Mouse (Mus musculus) brain, embryonic 14.5 days (tissue): Measurements from ENCODE around the gene Fut9. TPM values are rescaled to one million over a fixed set of nuclear protein-coding genes. Genes with fewer than 3 reads are reported as not detected.

Experiments
- DNase-seq: peaks from one replicate; pipeline ENCODE4 v3.0.0-alpha.2; 2011; ENCODE audit warnings: low read depth
- CTCF ChIP-seq: fragments of 200-500 bp; IDR thresholded peaks from 2 replicates; pipeline ENCODE4 v1.5.1; 2012; ENCODE audit warnings: inconsistent platforms, mild to moderate bottlenecking, moderate library complexity, borderline replicate concordance; ENCODE audit not compliant: insufficient read depth, insufficient read length; ENCODE audit errors: extremely low read depth
- POLR2A ChIP-seq: fragments of 200-500 bp; IDR thresholded peaks from 2 replicates; pipeline ENCODE4 v1.6.1; 2012; ENCODE audit warnings: mild to moderate bottlenecking, inconsistent platforms, borderline replicate concordance; ENCODE audit not compliant: poor library complexity, insufficient read depth, insufficient read length, severe bottlenecking; ENCODE audit errors: extremely low read depth
- polyA plus RNA-seq: library from polyadenylated mRNA; depleted of rRNA; stranded (reverse); fragments of >200 nt; gene quantifications from 2 replicates; pipeline ENCODE4 v1.2.3, GENCODE M21; 2012; rRNA removed

Fut9 gene
- 6.8 and 7.6 TPM in 2 replicates for polyA plus RNA-seq

DNA sequence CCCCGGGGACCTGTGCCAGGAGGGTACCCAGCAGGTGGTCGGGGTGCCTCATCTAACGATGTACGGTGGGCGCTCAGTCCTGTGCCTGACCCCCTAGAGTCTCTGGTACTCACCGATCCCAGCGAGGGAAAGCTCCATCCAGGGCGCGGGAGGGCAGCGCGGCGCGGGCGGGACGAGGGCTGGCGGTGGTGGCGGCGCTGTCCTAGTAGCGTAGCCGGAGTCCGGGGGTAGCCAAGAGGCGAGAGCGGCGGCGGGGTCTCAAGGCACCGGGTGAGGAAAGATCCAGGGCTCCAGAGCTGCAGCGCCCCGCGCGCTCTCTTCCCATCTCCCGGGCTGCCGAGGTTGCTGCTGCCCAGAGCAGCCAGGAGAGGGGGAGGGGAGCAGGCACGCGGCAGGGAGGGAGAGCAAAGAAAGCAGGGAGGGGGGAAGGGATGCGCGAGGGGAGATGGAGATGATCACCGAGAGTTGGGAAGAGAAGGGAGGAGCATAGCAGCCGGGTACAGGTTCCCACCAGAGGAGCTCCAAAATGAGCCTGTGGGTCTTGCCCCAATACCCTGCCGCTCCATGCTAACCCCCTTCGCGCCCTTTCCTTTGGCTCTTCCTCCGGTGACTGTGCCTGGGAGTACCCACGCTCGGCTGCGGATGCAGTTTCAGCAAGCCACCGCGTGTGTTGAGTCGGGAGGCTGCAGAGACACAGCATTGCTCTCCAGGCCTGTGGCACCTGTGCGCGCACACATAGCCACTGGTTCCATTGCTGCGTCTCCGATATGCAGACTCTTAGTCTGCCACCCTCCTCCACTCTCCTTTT, at the start of gene Fut9:
TSS of gene Fut9 (minus strand) at position 769 of the 808 bp plus-strand sequence.
- TF ChIP-seq CTCF (no peak), POLR2A (0 out of 2 replicates have a peak, but pooled peaks have one; percentile 7)
- DNase-seq = peak; percentile 95

DNA sequence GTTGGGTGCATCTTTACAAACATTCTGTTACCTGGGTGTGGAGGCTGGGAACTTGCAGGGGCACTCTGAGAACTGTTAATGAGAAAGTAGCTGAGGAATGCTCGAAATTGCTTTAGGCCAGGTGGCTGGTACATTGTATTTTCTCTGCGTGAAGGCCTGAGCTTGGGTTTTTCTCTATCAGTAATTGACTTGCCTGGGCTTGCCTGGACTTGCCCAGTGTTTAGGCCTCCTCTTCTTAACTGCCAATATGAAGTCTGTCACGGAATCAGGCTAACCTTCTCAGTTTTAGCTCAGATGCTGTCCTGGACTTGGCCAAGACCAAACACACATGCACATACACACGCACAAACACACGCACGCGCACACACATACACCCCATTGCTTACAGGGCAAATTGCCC, 15.7 kb upstream of the Fut9 start:
- peak; percentile 34 for DNase-seq
- TF ChIP-seq CTCF = no peak
- no peak for TF ChIP-seq POLR2A

DNA sequence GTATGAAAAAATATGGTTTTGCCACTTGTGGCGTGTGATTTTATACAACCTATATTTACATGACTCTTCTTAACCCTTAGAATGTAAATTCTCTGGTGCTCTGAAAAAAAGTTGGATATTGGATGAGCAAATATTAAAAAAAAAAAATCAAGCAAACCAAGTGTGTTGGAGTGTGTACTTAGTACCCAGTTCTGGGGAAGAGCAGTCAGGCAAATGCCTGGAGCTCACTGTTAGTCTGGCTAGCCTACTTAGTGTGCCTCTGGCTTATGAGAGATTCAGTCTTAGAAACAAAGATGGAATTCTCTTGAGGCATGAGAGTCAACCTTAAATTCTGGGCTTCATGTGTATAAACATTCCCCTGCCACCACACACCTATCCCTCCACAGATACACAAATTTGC, 13.3 kb upstream of the Fut9 start:
- no peak for TF ChIP-seq POLR2A
- no peak for TF ChIP-seq CTCF

DNA sequence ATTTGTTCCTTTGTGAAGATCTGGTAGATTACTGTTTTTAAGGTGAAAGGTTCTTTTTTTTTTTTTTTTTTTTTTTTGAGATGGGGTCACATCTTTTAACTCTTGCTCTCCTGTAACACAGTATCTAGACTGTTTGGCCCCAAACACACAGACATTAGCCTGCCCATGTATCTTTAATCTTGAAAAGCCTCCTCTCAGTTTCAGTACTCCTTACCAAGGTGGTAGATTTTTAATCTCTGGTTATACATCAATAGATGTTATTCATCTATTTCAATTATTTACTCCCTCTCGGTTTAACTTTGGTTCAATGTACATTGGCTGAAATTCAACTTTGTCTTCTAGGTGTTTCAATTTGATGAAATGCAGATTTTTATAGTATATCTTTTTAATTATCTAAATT, 10.0 kb upstream of the Fut9 start:
- TF ChIP-seq POLR2A = no peak
- TF ChIP-seq CTCF = no peak
- no peak for DNase-seq

More for the DNA sequence above, 13.3 kb upstream of the Fut9 start:
- DNase-seq = no peak

DNA sequence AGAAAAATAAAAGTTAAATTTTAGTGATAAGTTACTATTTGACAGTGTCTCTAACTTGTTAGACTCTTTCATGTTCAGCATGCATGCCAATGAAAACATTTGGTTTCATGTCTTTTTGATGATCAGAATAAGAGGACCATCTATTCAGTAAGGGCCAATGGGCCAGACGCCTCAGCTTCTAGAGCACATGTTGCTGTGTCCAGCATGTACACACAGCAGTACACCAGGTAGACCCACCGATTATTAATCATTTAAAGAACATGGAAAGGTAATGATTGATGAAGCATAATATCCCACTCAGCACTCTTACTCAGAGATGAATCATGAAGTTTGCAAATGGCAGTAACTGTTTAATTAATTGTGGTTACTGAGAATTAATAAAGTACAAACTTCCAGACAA, 1.7 kb upstream of the Fut9 start:
- no peak for DNase-seq
- TF ChIP-seq CTCF (no peak), POLR2A (no peak)

DNA sequence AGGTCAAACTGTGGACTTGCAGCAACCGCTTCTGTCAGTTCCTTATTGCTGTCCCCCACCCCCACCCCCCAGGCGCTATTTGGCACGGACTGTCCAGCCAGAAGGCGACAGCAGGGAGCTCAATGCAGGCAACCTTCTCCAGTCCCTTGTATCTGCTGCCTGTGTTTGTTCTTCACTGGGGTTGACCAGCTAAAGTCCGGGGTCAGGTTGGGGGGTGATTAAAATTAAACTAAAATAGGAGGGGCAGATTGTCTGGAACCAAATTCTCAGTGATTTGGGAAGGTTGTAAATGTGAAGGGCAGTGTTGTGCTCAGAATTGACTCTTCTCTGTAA, 206 bp upstream of the Fut9 start:
- TF ChIP-seq POLR2A (no peak), CTCF (no peak)
- no peak for DNase-seq

DNA sequence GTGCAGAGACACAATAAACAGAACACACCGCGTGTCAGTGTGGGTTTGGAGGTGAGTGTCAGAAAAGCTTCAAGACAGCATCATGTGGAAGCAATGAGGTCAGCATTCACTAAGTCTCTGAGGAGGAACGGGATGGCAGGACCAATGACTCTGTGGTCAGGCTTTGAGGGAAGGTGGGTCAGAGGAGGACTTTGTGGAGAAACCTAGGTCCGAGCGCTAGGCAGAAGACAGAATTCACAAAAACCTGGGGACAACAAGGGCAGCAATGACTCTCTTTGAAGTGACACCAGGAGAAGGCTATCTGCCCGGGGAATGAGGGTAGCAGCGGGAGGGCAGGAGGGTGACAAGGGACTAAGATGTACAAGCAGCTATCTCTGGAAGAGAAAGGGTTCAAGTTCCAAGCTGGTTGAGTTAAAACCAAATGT, 981 bp downstream of the Fut9 start:
- TF ChIP-seq CTCF = no peak
- TF ChIP-seq POLR2A = no peak
- DNase-seq = peak; percentile 55

DNA sequence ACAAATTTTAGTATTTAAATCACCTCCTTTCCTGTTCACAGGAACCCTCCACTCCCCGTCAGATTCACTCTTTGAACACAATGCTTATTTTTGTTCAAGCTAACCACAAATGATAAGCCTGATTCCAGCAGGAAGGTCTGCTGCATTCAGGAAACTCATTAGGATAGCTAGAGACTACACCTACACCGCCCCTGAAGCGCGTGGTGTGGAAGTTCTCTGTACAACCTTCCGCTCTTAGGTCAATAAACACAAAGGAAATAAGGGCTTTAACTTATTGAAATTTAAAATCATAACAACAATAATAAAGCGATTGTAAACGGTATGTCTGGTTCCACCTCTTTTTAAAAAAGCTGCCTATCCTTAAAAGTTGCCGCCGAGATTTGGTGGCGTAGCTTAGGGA, 1.6 kb downstream of the Fut9 start:
- peak; percentile 48 for DNase-seq
- TF ChIP-seq CTCF = no peak
- no peak for TF ChIP-seq POLR2A

DNA sequence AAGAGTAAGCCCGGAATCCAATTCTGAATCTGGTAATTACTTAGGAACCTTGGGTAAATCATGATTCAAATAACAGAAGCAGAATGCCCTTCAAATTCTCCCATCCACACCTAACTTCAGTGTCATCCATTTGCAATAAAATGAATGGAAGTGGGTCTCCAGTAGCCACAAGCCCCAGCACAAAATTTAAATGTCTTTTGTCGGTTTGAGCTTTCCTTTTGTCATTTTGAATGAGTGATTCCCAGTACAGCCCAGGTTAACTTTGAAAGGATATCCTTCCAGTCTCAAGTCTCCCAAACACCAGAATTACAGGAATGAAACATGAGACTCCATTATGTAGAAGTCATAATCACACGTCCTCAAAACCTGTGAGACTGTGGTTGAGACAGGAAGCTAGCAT, 3.9 kb downstream of the Fut9 start:
- TF ChIP-seq CTCF (no peak), POLR2A (no peak)
- no peak for DNase-seq

DNA sequence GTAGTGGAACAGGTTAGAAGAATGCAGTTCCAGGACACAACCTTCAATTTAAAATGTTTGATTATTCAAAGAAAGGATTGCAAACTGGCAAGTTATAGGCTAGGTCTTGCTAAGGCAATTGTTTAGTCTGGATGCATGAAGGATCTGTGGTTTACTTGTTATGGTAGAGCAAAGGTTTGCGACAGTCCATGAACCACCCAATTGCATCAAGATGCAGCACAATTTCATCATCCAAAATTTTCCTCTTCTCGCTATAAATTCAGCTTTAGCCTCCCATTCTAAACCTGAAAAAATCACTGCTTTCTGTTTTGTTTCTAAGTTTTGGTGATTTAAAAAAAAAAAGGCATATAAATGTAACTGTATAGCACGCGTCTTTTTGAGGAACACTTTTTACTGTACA, 14.8 kb downstream of the Fut9 start:
- TF ChIP-seq POLR2A = no peak
- no peak for TF ChIP-seq CTCF

DNA sequence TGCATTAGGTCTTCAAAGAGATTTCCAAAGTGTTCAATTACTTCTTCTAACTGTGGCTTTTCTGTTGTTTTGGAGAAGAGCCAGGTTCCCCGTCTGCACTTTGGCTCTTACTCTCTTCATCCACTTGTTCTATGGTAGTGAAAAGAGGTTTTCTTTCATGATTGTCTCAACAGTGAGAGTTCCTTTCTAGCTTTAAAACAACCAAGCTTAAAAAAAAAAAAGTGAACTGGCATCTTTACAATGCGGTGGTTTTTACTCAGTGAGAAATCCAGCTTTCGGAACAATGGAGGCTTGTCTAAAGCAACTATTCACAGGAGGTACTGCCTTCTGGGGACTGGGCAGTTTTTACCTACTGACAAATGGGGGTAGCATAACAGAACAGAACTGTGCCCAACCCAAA, 31.4 kb downstream of the Fut9 start:
- peak; percentile 90 for DNase-seq
- TF ChIP-seq CTCF = no peak
- no peak for TF ChIP-seq POLR2A

More for the DNA sequence above, 14.8 kb downstream of the Fut9 start:
- no peak for DNase-seq

DNA sequence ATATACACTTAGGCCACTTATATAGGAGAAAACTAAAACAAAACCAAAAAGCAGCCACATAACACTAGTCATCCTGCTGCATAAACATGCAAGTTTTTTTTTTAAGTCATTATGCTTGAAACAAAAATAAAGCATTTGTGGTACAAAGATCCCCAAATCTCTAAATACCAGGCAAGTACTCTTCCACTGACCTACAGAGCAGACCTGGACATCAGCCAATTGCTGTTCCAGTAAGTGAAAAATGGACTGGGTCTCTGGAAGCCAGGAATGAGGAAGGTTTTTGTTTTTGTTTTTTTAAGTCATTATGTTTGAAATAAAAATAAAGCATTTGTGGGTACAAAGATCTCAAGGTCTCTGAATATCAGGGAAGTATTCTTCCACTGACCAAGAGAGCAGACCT, 37.0 kb downstream of the Fut9 start:
- TF ChIP-seq CTCF = no peak
- TF ChIP-seq POLR2A = no peak
- peak; percentile 37 for DNase-seq
